Mouse (Mus musculus): ENCODE data around the gene Ikbkg. TPM values are rescaled to one million over a fixed set of nuclear protein-coding genes. Genes with fewer than 3 reads are reported as not detected.
"Not testable (repeated sequence)": the region's sequence is repeated elsewhere in the genome, so short reads cannot be mapped to it uniquely, and the experiment has no call there.

Ikbkg gene
- polyA plus RNA-seq (2015; fragmentation: Nextera tagmentation; extraction: Ambion mirVana), result 17.1 and 18.1 TPM in 2 replicates

GRCm38 (mm10) chrX:74392535-74393443, at the start of gene Ikbkg, which contains the start of gene Fam3a:
Gene Ikbkg (plus strand): TSS chrX:74393290.
Gene Fam3a (minus strand): TSS chrX:74393272.
- Histone ChIP-seq H3K9me3 (replicated peaks; ENCODE audit: low read length) (no peaks in the 10 kb centered on the region), H3K36me3 (ENCODE audit: insufficient read depth, low read length) (no peaks in the 10 kb centered on the region), H3K27me3 (ENCODE audit: insufficient read depth, low read length) (no peaks in the 10 kb centered on the region), H3K27ac (peak within 1 kb of the TSS; percentile 93), H3K4me3 (replicated peaks; ENCODE audit: low read depth, low read length) (peak within 1 kb of the TSS; percentile 51), H3K4me1 (replicated peaks; ENCODE audit: insufficient read depth, low read length) (no peaks in the 10 kb centered on the region), H3K4me2 (ENCODE audit: low read length) (peak within 1 kb of the TSS; percentile 57), H3K9ac (ENCODE audit: low read depth, low read length) (peak within 1 kb of the TSS; percentile 74)
- TF ChIP-seq CTCF (IDR thresholded peaks at IDR 0.05; ENCODE audit: low read depth), result peak; percentile 71
- 25% methylated on average over 30 of the region's 30 CpGs for WGBS
- ATAC-seq (replicated peaks; ENCODE audit: low FRiP score, low read depth), result peak; percentile 100
- peak; percentile 94 for DNase-seq (ENCODE audit: low spot score)

- Histone ChIP-seq H3K27me3 (ENCODE audit: insufficient read depth, low read length) (no peaks in the 10 kb centered on the region), H3K4me1 (replicated peaks; ENCODE audit: insufficient read depth, low read length) (no peaks in the 10 kb centered on the region), H3K9ac (ENCODE audit: low read depth, low read length) (peak overlapping the region; percentile 53), H3K4me3 (replicated peaks; ENCODE audit: low read depth, low read length) (peak overlapping the region; percentile 47), H3K9me3 (replicated peaks; ENCODE audit: low read length) (no peaks in the 10 kb centered on the region), H3K4me2 (ENCODE audit: low read length) (peak overlapping the region; percentile 58), H3K36me3 (ENCODE audit: insufficient read depth, low read length) (no peaks in the 10 kb centered on the region), H3K27ac (peak overlapping the region; percentile 36; the same call in 1 of the 2 replicates)
- no peak for DNase-seq (ENCODE audit: low spot score)
- ATAC-seq (replicated peaks; ENCODE audit: low FRiP score, low read depth), result no peak
- TF ChIP-seq CTCF (IDR thresholded peaks at IDR 0.05; ENCODE audit: low read depth), result no peak
- WGBS, result 32% methylated on average over 13 of the region's 13 CpGs
Observed at GRCm38 (mm10) chrX:74352645-74353466, 40.2 kb upstream of the Ikbkg start.

GRCm38 (mm10) chrX:74353467-74353770, 39.7 kb upstream of the Ikbkg start, which contains the start of gene Lage3:
Gene Lage3 (minus strand): TSS chrX:74353618.
- Histone ChIP-seq H3K9ac (ENCODE audit: low read depth, low read length) (peak within 1 kb of the TSS; percentile 53), H3K9me3 (replicated peaks; ENCODE audit: low read length) (no peaks in the 10 kb centered on the region), H3K27ac (peak within 1 kb of the TSS; percentile 36; the same call in 1 of the 2 replicates), H3K4me3 (replicated peaks; ENCODE audit: low read depth, low read length) (peak within 1 kb of the TSS; percentile 47), H3K4me1 (replicated peaks; ENCODE audit: insufficient read depth, low read length) (no peaks in the 10 kb centered on the region), H3K27me3 (ENCODE audit: insufficient read depth, low read length) (no peaks in the 10 kb centered on the region), H3K36me3 (ENCODE audit: insufficient read depth, low read length) (no peaks in the 10 kb centered on the region), H3K4me2 (ENCODE audit: low read length) (peak within 1 kb of the TSS; percentile 58)
- DNase-seq (ENCODE audit: low spot score) (peak; percentile 87), ATAC-seq (replicated peaks; ENCODE audit: low FRiP score, low read depth) (peak; percentile 72)
- WGBS, result 19% methylated on average over 11 of the region's 22 CpGs
- TF ChIP-seq CTCF (IDR thresholded peaks at IDR 0.05; ENCODE audit: low read depth), result no peak

GRCm38 (mm10) chrX:74357069-74357468, 36.0 kb upstream of the Ikbkg start:
- not testable (repeated sequence) for H3K36me3 ChIP-seq (ENCODE audit: insufficient read depth, low read length)

GRCm38 (mm10) chrX:74359171-74359570, 33.9 kb upstream of the Ikbkg start:
- no peaks in the 10 kb centered on the region for H3K9me3 ChIP-seq (replicated peaks; ENCODE audit: low read length)
- no peak for ATAC-seq (replicated peaks; ENCODE audit: low FRiP score, low read depth)
- no peaks in the 10 kb centered on the region for H3K4me1 ChIP-seq (replicated peaks; ENCODE audit: insufficient read depth, low read length)
- H3K36me3 ChIP-seq (ENCODE audit: insufficient read depth, low read length), result no peaks in the 10 kb centered on the region
- TF ChIP-seq CTCF (IDR thresholded peaks at IDR 0.05; ENCODE audit: low read depth), result no peak
- H3K4me2 ChIP-seq (ENCODE audit: low read length), result no peak overlapping the region
- H3K27ac ChIP-seq, result no peak overlapping the region
- DNase-seq (ENCODE audit: low spot score), result peak; percentile 1
- H3K9ac ChIP-seq (ENCODE audit: low read depth, low read length), result no peak overlapping the region
- H3K27me3 ChIP-seq (ENCODE audit: insufficient read depth, low read length), result no peaks in the 10 kb centered on the region
- no peak overlapping the region for H3K4me3 ChIP-seq (replicated peaks; ENCODE audit: low read depth, low read length)
- 48% methylated on average over 11 of the region's 11 CpGs for WGBS

More at GRCm38 (mm10) chrX:74357069-74357468, 36.0 kb upstream of the Ikbkg start:
- not testable (repeated sequence) for H3K27ac ChIP-seq; H3K27me3 ChIP-seq (ENCODE audit: insufficient read depth, low read length); DNase-seq (ENCODE audit: low spot score); H3K4me3 ChIP-seq (replicated peaks; ENCODE audit: low read depth, low read length); H3K4me2 ChIP-seq (ENCODE audit: low read length); H3K9me3 ChIP-seq (replicated peaks; ENCODE audit: low read length); ATAC-seq (replicated peaks; ENCODE audit: low FRiP score, low read depth); H3K9ac ChIP-seq (ENCODE audit: low read depth, low read length); H3K4me1 ChIP-seq (replicated peaks; ENCODE audit: insufficient read depth, low read length)
- 100% methylated on average over 3 of the region's 3 CpGs for WGBS

- no peak for TF ChIP-seq CTCF (IDR thresholded peaks at IDR 0.05; ENCODE audit: low read depth)
- ATAC-seq (replicated peaks; ENCODE audit: low FRiP score, low read depth) (no peak), DNase-seq (ENCODE audit: low spot score) (no peak)
- Histone ChIP-seq H3K27me3 (ENCODE audit: insufficient read depth, low read length) (no peaks in the 10 kb centered on the region), H3K27ac (peak overlapping the region; percentile 71; the same call in 1 of the 2 replicates), H3K9me3 (replicated peaks; ENCODE audit: low read length) (no peaks in the 10 kb centered on the region), H3K4me3 (replicated peaks; ENCODE audit: low read depth, low read length) (peak overlapping the region; percentile 49), H3K4me2 (ENCODE audit: low read length) (peak overlapping the region; percentile 67), H3K36me3 (ENCODE audit: insufficient read depth, low read length) (no peaks in the 10 kb centered on the region), H3K4me1 (replicated peaks; ENCODE audit: insufficient read depth, low read length) (no peaks in the 10 kb centered on the region), H3K9ac (ENCODE audit: low read depth, low read length) (0 out of 2 replicates have a peak overlapping the region, but pooled peaks have one; percentile 66)
- 68% methylated on average over 10 of the region's 10 CpGs for WGBS
Observed at GRCm38 (mm10) chrX:74367512-74367911, 25.6 kb upstream of the Ikbkg start.
